Mouse (Mus musculus) megakaryocyte, embryonic 14.5 days (primary cell): ENCODE results near the gene 4921511M17Rik. TPM values are rescaled to one million over a fixed set of nuclear protein-coding genes. Genes with fewer than 3 reads are reported as not detected.
"Not testable (repeated sequence)": the region's sequence is repeated elsewhere in the genome, so short reads cannot be mapped to it uniquely, and the experiment has no call there.

Experiments
- H3K27me3 ChIP-seq: replicated peaks from 2 replicates; pipeline ENCODE3; 2012; ENCODE audit warnings: inconsistent platforms
- H3K36me3 ChIP-seq: replicated peaks from 2 replicates; pipeline ENCODE3; 2012; ENCODE audit warnings: low read length, inconsistent platforms, mixed read lengths
- H3K4me1 ChIP-seq: 2 replicates; pipeline ENCODE4 v1.6.1; 2012; ENCODE audit warnings: inconsistent platforms
- H3K4me3 ChIP-seq: replicated peaks from 2 replicates; pipeline ENCODE3; 2012; ENCODE audit warnings: moderate library complexity, mild to moderate bottlenecking, inconsistent platforms
- H3K9me3 ChIP-seq: 2 replicates; pipeline ENCODE4 v1.6.1; 2012; ENCODE audit warnings: inconsistent platforms
- FLI1 ChIP-seq: IDR thresholded peaks from 2 replicates; pipeline ENCODE4 v1.6.1; 2012; ENCODE audit warnings: low read length, inconsistent platforms, mixed read lengths
- GATA1 ChIP-seq: IDR thresholded peaks from 3 replicates; pipeline ENCODE4 v1.6.1; 2012; ENCODE audit warnings: mixed read lengths, low read length, inconsistent platforms, borderline replicate concordance
- polyA plus RNA-seq: library from polyadenylated mRNA; stranded (reverse); fragments of >175 nt; gene quantifications from 2 replicates; pipeline ENCODE4 v1.2.3, GENCODE M21; 2012; ENCODE audit warnings: low replicate concordance; ENCODE audit not compliant: insufficient read depth

4921511M17Rik gene
- not detected in 2 replicates for polyA plus RNA-seq

- H3K9me3 ChIP-seq, H3K4me1 ChIP-seq, H3K36me3 ChIP-seq, H3K27me3 ChIP-seq, H3K4me3 ChIP-seq: not testable (repeated sequence)
Measured at GRCm38 (mm10) chrX:154033727-154034126, at the start of gene 4921511M17Rik. TSS of gene 4921511M17Rik (minus strand) at chrX:154033827.

- H3K9me3 ChIP-seq, H3K4me1 ChIP-seq, H3K27me3 ChIP-seq, H3K4me3 ChIP-seq, H3K36me3 ChIP-seq: not testable (repeated sequence)
Measured at GRCm38 (mm10) chrX:154054939-154055338, 21.3 kb upstream of the 4921511M17Rik start, which contains the start of gene Gm10057. TSS of gene Gm10057 (minus strand) at chrX:154055039.

- H3K4me1 ChIP-seq, H3K9me3 ChIP-seq, H3K27me3 ChIP-seq, H3K4me3 ChIP-seq, H3K36me3 ChIP-seq: not testable (repeated sequence)
Measured at GRCm38 (mm10) chrX:154012540-154012939, 21.1 kb downstream of the 4921511M17Rik start, which contains the start of gene Samt1. TSS of gene Samt1 (minus strand) at chrX:154012640.

GRCm38 (mm10) chrX:153976914-153977313 is 56.7 kb downstream of the 4921511M17Rik start:
- H3K4me1 ChIP-seq, H3K4me3 ChIP-seq, H3K36me3 ChIP-seq, H3K9me3 ChIP-seq: not testable (repeated sequence)
- peaks cover 25% of the 10 kb centered on the region for H3K27me3 ChIP-seq

- H3K27me3 ChIP-seq, result peaks cover 24% of the 10 kb centered on the region
- not testable (repeated sequence) for H3K9me3 ChIP-seq, H3K4me3 ChIP-seq, H3K36me3 ChIP-seq, H3K4me1 ChIP-seq
Measured at GRCm38 (mm10) chrX:153976467-153976866, 57.2 kb downstream of the 4921511M17Rik start.

- H3K27me3 ChIP-seq, result peaks cover 23% of the 10 kb centered on the region
- no peaks in the 10 kb centered on the region for H3K4me1 ChIP-seq
- no peak overlapping the region for H3K4me3 ChIP-seq
- TF ChIP-seq FLI1, result no peak
- TF ChIP-seq GATA1, result no peak
- H3K36me3 ChIP-seq, result no peaks in the 10 kb centered on the region
- no peaks in the 10 kb centered on the region for H3K9me3 ChIP-seq
Measured at GRCm38 (mm10) chrX:153974450-153974849, 59.2 kb downstream of the 4921511M17Rik start.

Other genes with a start within 250 kb of the 4921511M17Rik start
- not detected in 2 replicates for gene Spin2c, start 201.6 kb downstream of the 4921511M17Rik start, polyA plus RNA-seq
- not detected in 2 replicates for gene Samt1, start 21.2 kb downstream of the 4921511M17Rik start, polyA plus RNA-seq
- not detected in 2 replicates for gene Gm10057, start 21.2 kb upstream of the 4921511M17Rik start, polyA plus RNA-seq
- not detected in 2 replicates for gene Gm15140, start 86.9 kb upstream of the 4921511M17Rik start, polyA plus RNA-seq